Mouse (Mus musculus) myocyte (in vitro differentiated cells): ENCODE measurements around the gene Slc23a2.

Experiments
- CEBPB ChIP-seq: IDR thresholded peaks from 2 replicates; pipeline ENCODE4 v1.6.1; 2011; ENCODE audit warnings: mild to moderate bottlenecking, moderate library complexity; ENCODE audit not compliant: poor library complexity, insufficient read depth, severe bottlenecking
- E2F4 ChIP-seq: IDR thresholded peaks from one replicate; pipeline ENCODE4 v1.6.1; 2011; ENCODE audit warnings: mild to moderate bottlenecking, control low read depth, moderate library complexity; ENCODE audit not compliant: insufficient read depth
- MAX ChIP-seq: IDR thresholded peaks from one replicate; pipeline ENCODE4 v1.6.1; 2011; ENCODE audit warnings: low read depth, mild to moderate bottlenecking, control low read depth
- MYOD1 ChIP-seq, 3 experiments: IDR thresholded peaks; one replicate each; pipeline ENCODE4 v1.6.1; 2011; ENCODE audit warnings: control low read depth in 2 of 3, low read depth in 2 of 3, mild to moderate bottlenecking in 2 of 3, moderate library complexity in 1 of 3; ENCODE audit not compliant: insufficient read length in 2 of 3, control insufficient read depth in 1 of 3
- MYOG ChIP-seq, 3 experiments: IDR thresholded peaks; one replicate each; pipeline ENCODE4 v1.6.1; 2011; ENCODE audit warnings: control low read depth in 2 of 3, low read depth in 2 of 3, mild to moderate bottlenecking in 2 of 3; ENCODE audit not compliant: insufficient read length in 2 of 3, control insufficient read depth in 1 of 3, insufficient read depth in 1 of 3
- POLR2A ChIP-seq: IDR thresholded peaks from one replicate; pipeline ENCODE4 v1.6.1; 2011; ENCODE audit warnings: low read depth, mild to moderate bottlenecking, control low read depth, moderate library complexity; ENCODE audit not compliant: insufficient read length
- POLR2AphosphoS2 ChIP-seq: IDR thresholded peaks from one replicate; pipeline ENCODE4 v1.6.1; 2011; ENCODE audit warnings: low read depth, control low read depth; ENCODE audit not compliant: insufficient read length
- TCF12 ChIP-seq: IDR thresholded peaks from one replicate; pipeline ENCODE4 v1.6.1; 2011; ENCODE audit warnings: mild to moderate bottlenecking, control low read depth; ENCODE audit not compliant: poor library complexity, insufficient read depth, severe bottlenecking
- TCF3 ChIP-seq: IDR thresholded peaks from one replicate; pipeline ENCODE4 v1.6.1; 2011; ENCODE audit warnings: low read depth, control low read depth; ENCODE audit not compliant: insufficient read length
- USF1 ChIP-seq: IDR thresholded peaks from one replicate; pipeline ENCODE4 v1.6.1; 2011; ENCODE audit warnings: low read depth, mild to moderate bottlenecking, control low read depth, moderate library complexity

- TF ChIP-seq POLR2A (no peak), TCF3 (no peak), USF1 (no peak), CEBPB (no peak), TCF12 (no peak), POLR2AphosphoS2 (no peak), MYOG (IDR thresholded peaks at IDR 0.05; ENCODE audit: control insufficient read depth in 1 of 3, insufficient read depth in 1 of 3, insufficient read length in 2 of 3, low read depth in 2 of 3) (no peak), E2F4 (no peak), MAX (no peak), MYOD1 (IDR thresholded peaks at IDR 0.05; ENCODE audit: control insufficient read depth in 1 of 3, insufficient read length in 2 of 3, low read depth in 2 of 3) (no peak)
These were observed 32.5 kb upstream of the Slc23a2 start for GRCm38 (mm10) chr2:132177406-132177805.
